Comparison of ENCODE assay signal across 8 mouse cellular contexts in genomic region chr17:81669062-81669815, GRCm38 (mm10).
DNase-seq lines count a peak whose midpoint lies in the region; ATAC-seq and TF ChIP-seq lines count a peak whose summit lies in the region.

No protein-coding gene starts in this region.

- peak; percentile 3 for DNase-seq in adrenal gland, adult 8-10 months
- DNase-seq in cerebellum, postnatal 10 days, result peak; percentile 75 to 77
- DNase-seq in frontal cortex, postnatal 10 days (ENCODE audit: low spot score in 2 of 2), result peak; percentile 50 to 54
- DNase-seq in left cerebral cortex, adult 2 months (ENCODE audit: extremely low spot score in 1 of 2, low spot score in 2 of 2), result peak; percentile 43 to 51
- DNase-seq in lung, postnatal 14 days, result peak; percentile 42
- DNase-seq in ovary, postnatal 36 days (ENCODE audit: low spot score), result peak; percentile 35
- no peak for DNase-seq in thymus, postnatal 14 days

- H3K4me1 ChIP-seq in hindbrain, embryonic 13.5 days (replicated peaks), result peaks cover 46% of the 10 kb centered on the region

- H3K27me3 ChIP-seq in hindbrain, embryonic 13.5 days, result peaks cover 27% of the 10 kb centered on the region

- peak overlapping the region; percentile 94 for H3K9ac ChIP-seq in hindbrain, embryonic 13.5 days

- peak overlapping the region; percentile 98 for H3K27ac ChIP-seq in hindbrain, embryonic 13.5 days
- H3K27ac ChIP-seq in left cerebral cortex, adult 2 months, result peak overlapping the region; percentile 96

- ATAC-seq in hindbrain, embryonic 13.5 days (ENCODE audit: low FRiP score), result peak; percentile 91

- H3K9me3 ChIP-seq in hindbrain, embryonic 13.5 days, result no peaks in the 10 kb centered on the region

- intact Hi-C loops in left cerebral cortex, adult 2 months (cut with DNase I), result loop anchor here (10.0 kb wide), 4 partner anchors 194 to 1286 kb away; no protein-coding TSS in a partner anchor

- under 1% methylated on average over 22 of the region's 22 CpGs for WGBS in hindbrain, embryonic 13.5 days

- TF ChIP-seq CTCF in left cerebral cortex, adult 2 months (IDR thresholded peaks at IDR 0.05), result no peak; the same call in none of the 2 replicates

- peak overlapping the region; percentile 74 for H3K4me3 ChIP-seq in hindbrain, embryonic 13.5 days
- H3K4me3 ChIP-seq in left cerebral cortex, adult 2 months, result peak overlapping the region; percentile 73

- peak overlapping the region; percentile 76 for H3K4me2 ChIP-seq in hindbrain, embryonic 13.5 days

- H3K36me3 ChIP-seq in hindbrain, embryonic 13.5 days, result no peaks in the 10 kb centered on the region
